ENCODE assay signal across 8 mouse cellular contexts in genomic region chr3:87885281-87886003, GRCm38 (mm10). TPM values are rescaled to one million over a fixed set of nuclear protein-coding genes. Genes with fewer than 3 reads are reported as not detected.
DNase-seq lines count a peak whose midpoint lies in the region; ATAC-seq and TF ChIP-seq lines count a peak whose summit lies in the region.

Prcc (minus strand) TSS chr3:87885608.

- H3K27me3 ChIP-seq in megakaryocyte, embryonic 14.5 days (replicated peaks) = no peaks in the 10 kb centered on the region

- H3K9me3 ChIP-seq in megakaryocyte, embryonic 14.5 days = 0 out of 2 replicates have a peak, but pooled peaks cover 5% of the 10 kb centered on the region

- peak; percentile 90 to 91 for DNase-seq in gastrocnemius, adult 8-10 months (ENCODE audit: low spot score in 2 of 2)
- DNase-seq in hindlimb bud, embryonic 11.5 days (ENCODE audit: extremely low spot score, low read depth, low spot score) = peak; percentile 99
- peak; percentile 85 to 98 for DNase-seq in left cerebral cortex, adult 8-10 months (ENCODE audit: low spot score in 2 of 2)
- peak; percentile 95 to 98 for DNase-seq in right cerebral cortex, postnatal 10 days (ENCODE audit: low spot score in 2 of 2)
- peak; percentile 58 for DNase-seq in urinary bladder, postnatal 25 days (ENCODE audit: low spot score)

- peak within 1 kb of the TSS; percentile 17; the same call in 1 of the 2 replicates for H3K27ac ChIP-seq in cortical plate, adult 2 months (ENCODE audit: insufficient read depth, low read length)

- H3K4me1 ChIP-seq in cortical plate, adult 2 months (ENCODE audit: control insufficient read depth, insufficient read depth, low read length) = peaks cover 7% of the 10 kb centered on the region; the same call in 1 of the 2 replicates
- peaks cover 35% of the 10 kb centered on the region for H3K4me1 ChIP-seq in megakaryocyte, embryonic 14.5 days

- H3K36me3 ChIP-seq in megakaryocyte, embryonic 14.5 days (replicated peaks; ENCODE audit: low read length) = peaks cover 25% of the 10 kb centered on the region

- peak within 1 kb of the TSS; percentile 55 for H3K4me3 ChIP-seq in cortical plate, adult 2 months (ENCODE audit: insufficient read depth, low read length)
- H3K4me3 ChIP-seq in megakaryocyte, embryonic 14.5 days (replicated peaks) = peak within 1 kb of the TSS; percentile 97

- TF ChIP-seq POLR2A in cortical plate, adult 2 months (IDR thresholded peaks at IDR 0.05; ENCODE audit: extremely low read depth, insufficient read depth, low read length) = peak; percentile 80

- peak; percentile 90 for ATAC-seq in activated CD4-positive, CD25-positive, alpha-beta regulatory T cell, adult 4 months

- TF ChIP-seq CTCF in cortical plate, adult 2 months (IDR thresholded peaks at IDR 0.05; ENCODE audit: extremely low read depth, insufficient read depth, low read length) = no peak

RNA-seq across cellular contexts. Expression of gene Prcc, which starts in this region (rescaled TPM):
- polyA plus RNA-seq in activated CD4-positive, CD25-positive, alpha-beta regulatory T cell, adult 4 months (2017; shearing (Covaris generic)) = 1 to 10 TPM; 4.5 TPM
- polyA plus RNA-seq in cortical plate, adult 2 months (2012; rRNA removed) = 36.6 and 37.2 TPM in 2 replicates
- total RNA-seq in gastrocnemius, adult 8-10 months (2022) = 10 to 100 TPM; 48.6 to 53.0 (median 52.0) TPM
- total RNA-seq in left cerebral cortex, adult 8-10 months (2022) = 10 to 100 TPM; 57.8 to 60.1 (median 58.8) TPM
- 62.4 and 99.1 TPM in 2 replicates for polyA plus RNA-seq in megakaryocyte, embryonic 14.5 days (2012; ENCODE audit: insufficient read depth, low replicate concordance)

Comparison
In these comparisons a context has a peak if more than half of its experiments do, and no peak if none do; other contexts are left out.
1. Peak in every context shown above with its lines: DNase-seq, ATAC-seq, H3K4me3 ChIP-seq and H3K27ac ChIP-seq.